Mouse (Mus musculus) myocyte (in vitro differentiated cells): ENCODE results near the gene Nt5c2. TPM values are rescaled to one million over a fixed set of nuclear protein-coding genes. Genes with fewer than 3 reads are reported as not detected.

Source experiments
- H3K27me3 ChIP-seq: one replicate; pipeline ENCODE4 v1.6.1; 2011; ENCODE audit not compliant: control insufficient read depth, insufficient read depth, insufficient read length
- H3K36me3 ChIP-seq: one replicate; pipeline ENCODE4 v1.6.1; 2011; ENCODE audit not compliant: control insufficient read depth, insufficient read depth
- H3K4me2 ChIP-seq: one replicate; pipeline ENCODE4 v1.6.1; 2011; ENCODE audit warnings: low read depth, control low read depth
- H3K4me3 ChIP-seq: one replicate; pipeline ENCODE4 v1.5.1; 2011; ENCODE audit warnings: mild to moderate bottlenecking, control low read depth, moderate library complexity
- H3K79me2 ChIP-seq: one replicate; pipeline ENCODE4 v1.6.1; 2011; ENCODE audit not compliant: control insufficient read depth, insufficient read depth
- H3ac ChIP-seq: one replicate; pipeline ENCODE4 v1.6.1; 2011; ENCODE audit not compliant: control insufficient read depth, insufficient read length
- CEBPB ChIP-seq: IDR thresholded peaks from 2 replicates; pipeline ENCODE4 v1.6.1; 2011; ENCODE audit warnings: mild to moderate bottlenecking, moderate library complexity; ENCODE audit not compliant: poor library complexity, insufficient read depth, severe bottlenecking
- E2F4 ChIP-seq: IDR thresholded peaks from one replicate; pipeline ENCODE4 v1.6.1; 2011; ENCODE audit warnings: mild to moderate bottlenecking, control low read depth, moderate library complexity; ENCODE audit not compliant: insufficient read depth
- MAX ChIP-seq: IDR thresholded peaks from one replicate; pipeline ENCODE4 v1.6.1; 2011; ENCODE audit warnings: low read depth, mild to moderate bottlenecking, control low read depth
- MYOD1 ChIP-seq, 3 experiments: IDR thresholded peaks; one replicate each; pipeline ENCODE4 v1.6.1; 2011; ENCODE audit warnings: control low read depth in 2 of 3, low read depth in 2 of 3, mild to moderate bottlenecking in 2 of 3, moderate library complexity in 1 of 3; ENCODE audit not compliant: insufficient read length in 2 of 3, control insufficient read depth in 1 of 3
- MYOG ChIP-seq, 3 experiments: IDR thresholded peaks; one replicate each; pipeline ENCODE4 v1.6.1; 2011; ENCODE audit warnings: control low read depth in 2 of 3, low read depth in 2 of 3, mild to moderate bottlenecking in 2 of 3; ENCODE audit not compliant: insufficient read length in 2 of 3, control insufficient read depth in 1 of 3, insufficient read depth in 1 of 3
- POLR2A ChIP-seq: IDR thresholded peaks from one replicate; pipeline ENCODE4 v1.6.1; 2011; ENCODE audit warnings: low read depth, mild to moderate bottlenecking, control low read depth, moderate library complexity; ENCODE audit not compliant: insufficient read length
- POLR2AphosphoS2 ChIP-seq: IDR thresholded peaks from one replicate; pipeline ENCODE4 v1.6.1; 2011; ENCODE audit warnings: low read depth, control low read depth; ENCODE audit not compliant: insufficient read length
- REST ChIP-seq: IDR thresholded peaks from one replicate; pipeline ENCODE4 v1.6.1; 2011; ENCODE audit warnings: mild to moderate bottlenecking, control low read depth, moderate library complexity; ENCODE audit not compliant: insufficient read depth, insufficient read length
- SRF ChIP-seq: IDR thresholded peaks from one replicate; pipeline ENCODE4 v1.6.1; 2011; ENCODE audit warnings: low read depth; ENCODE audit not compliant: control insufficient read depth, insufficient read length
- TCF12 ChIP-seq: IDR thresholded peaks from one replicate; pipeline ENCODE4 v1.6.1; 2011; ENCODE audit warnings: mild to moderate bottlenecking, control low read depth; ENCODE audit not compliant: poor library complexity, insufficient read depth, severe bottlenecking
- TCF3 ChIP-seq: IDR thresholded peaks from one replicate; pipeline ENCODE4 v1.6.1; 2011; ENCODE audit warnings: low read depth, control low read depth; ENCODE audit not compliant: insufficient read length
- USF1 ChIP-seq: IDR thresholded peaks from one replicate; pipeline ENCODE4 v1.6.1; 2011; ENCODE audit warnings: low read depth, mild to moderate bottlenecking, control low read depth, moderate library complexity
- polyA plus RNA-seq: library from polyadenylated mRNA; unstranded; fragments of >200 nt; fragmentation: generic; extraction: Trizol; gene quantifications from one replicate; pipeline ENCODE4 v1.2.1, GENCODE M21; 2012; ENCODE audit warnings: missing spikeins

Gene Nt5c2
- polyA plus RNA-seq, 1 experiment, result 19.5 TPM

GRCm38 (mm10) chr19:47026513-47026912 lies 11.6 kb upstream of the Nt5c2 start:
- no peak overlapping the region for H3K4me3 ChIP-seq

GRCm38 (mm10) chr19:47024954-47025353 lies 10.0 kb upstream of the Nt5c2 start:
- no peaks in the 10 kb centered on the region for H3K79me2 ChIP-seq
- TF ChIP-seq SRF (no peak), CEBPB (no peak), MAX (no peak), REST (no peak), MYOG (IDR thresholded peaks at IDR 0.05; ENCODE audit: control insufficient read depth in 1 of 3, insufficient read depth in 1 of 3, insufficient read length in 2 of 3, low read depth in 2 of 3) (no peak), E2F4 (no peak), POLR2A (no peak), USF1 (no peak), POLR2AphosphoS2 (no peak), TCF3 (no peak), MYOD1 (IDR thresholded peaks at IDR 0.05; ENCODE audit: control insufficient read depth in 1 of 3, insufficient read length in 2 of 3, low read depth in 2 of 3) (no peak)

More at GRCm38 (mm10) chr19:47026513-47026912, 11.6 kb upstream of the Nt5c2 start:
- Histone ChIP-seq H3ac (no peak overlapping the region), H3K79me2 (no peaks in the 10 kb centered on the region), H3K36me3 (no peaks in the 10 kb centered on the region), H3K4me2 (no peak overlapping the region), H3K27me3 (no peaks in the 10 kb centered on the region)
- TF ChIP-seq TCF3 (no peak), POLR2AphosphoS2 (no peak)

GRCm38 (mm10) chr19:47023546-47023945 lies 8.6 kb upstream of the Nt5c2 start:
- no peak for TF ChIP-seq TCF3
- no peak for TF ChIP-seq USF1
- no peak for TF ChIP-seq POLR2AphosphoS2
- TF ChIP-seq E2F4, result no peak
- no peak for TF ChIP-seq TCF12
- no peak for TF ChIP-seq MYOG (IDR thresholded peaks at IDR 0.05; ENCODE audit: control insufficient read depth in 1 of 3, insufficient read depth in 1 of 3, insufficient read length in 2 of 3, low read depth in 2 of 3)
- TF ChIP-seq REST, result no peak
- TF ChIP-seq POLR2A, result no peak
- TF ChIP-seq MYOD1 (IDR thresholded peaks at IDR 0.05; ENCODE audit: control insufficient read depth in 1 of 3, insufficient read length in 2 of 3, low read depth in 2 of 3), result no peak
- Histone ChIP-seq H3K27me3 (peaks cover 10% of the 10 kb centered on the region), H3K4me2 (no peak overlapping the region), H3K79me2 (no peaks in the 10 kb centered on the region), H3ac (no peak overlapping the region), H3K4me3 (no peak overlapping the region), H3K36me3 (no peaks in the 10 kb centered on the region)

More at GRCm38 (mm10) chr19:47024954-47025353, 10.0 kb upstream of the Nt5c2 start:
- no peak overlapping the region for H3ac ChIP-seq
- no peaks in the 10 kb centered on the region for H3K27me3 ChIP-seq
- H3K4me2 ChIP-seq, result no peak overlapping the region
- no peak overlapping the region for H3K4me3 ChIP-seq
- no peaks in the 10 kb centered on the region for H3K36me3 ChIP-seq

GRCm38 (mm10) chr19:47022709-47023108 lies 7.8 kb upstream of the Nt5c2 start:
- TF ChIP-seq MYOD1 (IDR thresholded peaks at IDR 0.05; ENCODE audit: control insufficient read depth in 1 of 3, insufficient read length in 2 of 3, low read depth in 2 of 3), result no peak
- no peak for TF ChIP-seq CEBPB
- no peak for TF ChIP-seq TCF12
- no peak for TF ChIP-seq TCF3
- TF ChIP-seq REST, result no peak
- TF ChIP-seq POLR2A, result no peak
- TF ChIP-seq USF1, result no peak
- TF ChIP-seq E2F4, result no peak
- TF ChIP-seq POLR2AphosphoS2, result no peak
- H3ac ChIP-seq, result no peak overlapping the region
- H3K79me2 ChIP-seq, result no peaks in the 10 kb centered on the region
- H3K36me3 ChIP-seq, result no peaks in the 10 kb centered on the region
- H3K27me3 ChIP-seq, result peaks cover 12% of the 10 kb centered on the region
- H3K4me3 ChIP-seq, result no peak overlapping the region
- no peak overlapping the region for H3K4me2 ChIP-seq

- Histone ChIP-seq H3K27me3 (peaks cover 31% of the 10 kb centered on the region), H3K4me3 (no peak overlapping the region), H3ac (no peak overlapping the region), H3K79me2 (no peaks in the 10 kb centered on the region), H3K36me3 (no peaks in the 10 kb centered on the region), H3K4me2 (no peak overlapping the region)
- TF ChIP-seq POLR2A, result no peak
- no peak for TF ChIP-seq SRF
- TF ChIP-seq POLR2AphosphoS2, result no peak
- TF ChIP-seq TCF12, result no peak
- TF ChIP-seq MAX, result no peak
- TF ChIP-seq MYOG (IDR thresholded peaks at IDR 0.05; ENCODE audit: control insufficient read depth in 1 of 3, insufficient read depth in 1 of 3, insufficient read length in 2 of 3, low read depth in 2 of 3), result no peak
- TF ChIP-seq USF1, result no peak
- no peak for TF ChIP-seq MYOD1 (IDR thresholded peaks at IDR 0.05; ENCODE audit: control insufficient read depth in 1 of 3, insufficient read length in 2 of 3, low read depth in 2 of 3)
- no peak for TF ChIP-seq TCF3
- no peak for TF ChIP-seq E2F4
- TF ChIP-seq CEBPB, result no peak
- no peak for TF ChIP-seq REST
Measured at GRCm38 (mm10) chr19:47019326-47019725, 4.4 kb upstream of the Nt5c2 start.
